Mouse (Mus musculus) 3T3-L1 (cell line): ENCODE data around the gene Ski.

Experiments
- DNase-seq: peaks from one replicate; pipeline ENCODE4 v3.0.0-alpha.2; 2015; ENCODE audit warnings: low read depth, low spot score

Gene Ski

GRCm38 (mm10) chr4:155234371-155235310 lies 12.2 kb upstream of the Ski start:
- peak; percentile 59 for DNase-seq

GRCm38 (mm10) chr4:155233878-155234277 lies 11.5 kb upstream of the Ski start:
- DNase-seq, result peak; percentile 6

DNA sequence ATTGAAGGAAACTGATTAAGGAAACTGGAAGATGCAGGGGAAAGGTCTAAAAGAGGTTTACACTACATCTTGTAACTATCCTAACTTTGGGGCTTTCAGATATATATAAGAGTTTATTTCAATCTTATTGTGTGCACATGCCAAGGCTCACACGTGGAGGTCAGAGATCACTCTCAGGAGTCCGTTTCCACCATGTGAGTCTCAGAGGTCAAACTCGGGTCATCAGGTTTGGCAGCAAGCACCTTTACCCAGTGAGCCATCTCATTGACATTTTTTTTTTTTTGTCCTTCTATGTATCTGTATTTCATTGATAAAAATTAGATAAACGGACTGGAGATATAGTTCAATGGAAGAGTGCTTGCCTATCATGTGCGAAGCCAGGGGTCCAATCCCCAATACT lies 6.1 kb upstream of the Ski start:
- DNase-seq, result no peak

- no peak for DNase-seq
These were observed 5.6 kb upstream of the Ski start for GRCm38 (mm10) chr4:155227986-155228385.

- DNase-seq, result no peak
These were observed 3.5 kb upstream of the Ski start for GRCm38 (mm10) chr4:155225918-155226317.

GRCm38 (mm10) chr4:155223594-155224528 lies 1.5 kb upstream of the Ski start:
- peak; percentile 4 for DNase-seq

- peak; percentile 87 for DNase-seq
These were observed 625 bp upstream of the Ski start for GRCm38 (mm10) chr4:155222841-155223593.

DNA sequence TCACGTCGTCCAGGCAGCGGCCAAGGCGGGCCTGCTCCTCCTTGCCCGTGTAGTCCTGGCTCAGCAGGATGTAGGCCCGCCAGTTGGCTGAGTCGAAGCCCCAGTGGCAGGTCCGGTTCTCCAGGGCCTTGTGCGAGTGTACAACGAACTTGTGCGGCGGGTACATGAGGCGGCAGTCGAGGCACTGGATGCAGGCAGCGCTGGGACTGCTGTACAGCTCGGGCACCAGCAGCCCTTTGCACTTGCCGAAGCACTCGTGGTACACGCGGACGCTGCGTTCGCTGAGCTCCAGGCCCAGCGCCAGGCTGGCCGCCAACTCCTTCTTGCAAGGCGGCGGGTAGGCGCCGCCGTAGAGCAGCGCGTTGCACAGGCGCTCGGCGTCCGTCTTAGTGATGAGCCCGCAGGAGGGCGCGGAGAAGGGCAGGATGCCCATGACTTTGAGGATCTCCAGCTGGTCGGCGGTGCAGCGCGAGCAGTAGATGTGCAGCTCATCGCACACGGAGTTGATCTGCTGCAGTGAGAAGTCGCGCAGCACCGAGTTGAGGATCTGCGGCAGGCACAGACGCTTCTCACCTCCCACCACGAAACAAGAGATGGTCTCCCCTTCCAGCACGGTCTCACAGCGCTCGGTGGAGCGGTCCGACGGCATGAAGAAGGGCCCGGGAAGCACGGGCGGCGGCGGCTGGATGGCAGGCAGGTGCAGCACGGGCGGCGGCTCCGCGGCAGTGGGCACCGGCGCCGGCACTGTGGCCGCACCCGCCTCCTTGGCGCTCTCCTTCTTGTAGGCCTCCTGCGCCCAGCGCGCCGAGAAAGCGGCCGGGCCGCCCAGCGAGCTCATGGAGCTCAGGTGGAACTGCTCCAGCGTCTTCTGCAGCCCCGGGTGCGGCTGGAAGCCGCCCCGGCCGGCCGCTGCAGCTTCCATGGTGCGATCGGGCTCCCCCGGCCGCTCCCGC lies 517 bp downstream of the Ski start:
- DNase-seq, result peak; percentile 71

- DNase-seq, result no peak
These were observed 1.3 kb downstream of the Ski start for GRCm38 (mm10) chr4:155221106-155221505.

DNA sequence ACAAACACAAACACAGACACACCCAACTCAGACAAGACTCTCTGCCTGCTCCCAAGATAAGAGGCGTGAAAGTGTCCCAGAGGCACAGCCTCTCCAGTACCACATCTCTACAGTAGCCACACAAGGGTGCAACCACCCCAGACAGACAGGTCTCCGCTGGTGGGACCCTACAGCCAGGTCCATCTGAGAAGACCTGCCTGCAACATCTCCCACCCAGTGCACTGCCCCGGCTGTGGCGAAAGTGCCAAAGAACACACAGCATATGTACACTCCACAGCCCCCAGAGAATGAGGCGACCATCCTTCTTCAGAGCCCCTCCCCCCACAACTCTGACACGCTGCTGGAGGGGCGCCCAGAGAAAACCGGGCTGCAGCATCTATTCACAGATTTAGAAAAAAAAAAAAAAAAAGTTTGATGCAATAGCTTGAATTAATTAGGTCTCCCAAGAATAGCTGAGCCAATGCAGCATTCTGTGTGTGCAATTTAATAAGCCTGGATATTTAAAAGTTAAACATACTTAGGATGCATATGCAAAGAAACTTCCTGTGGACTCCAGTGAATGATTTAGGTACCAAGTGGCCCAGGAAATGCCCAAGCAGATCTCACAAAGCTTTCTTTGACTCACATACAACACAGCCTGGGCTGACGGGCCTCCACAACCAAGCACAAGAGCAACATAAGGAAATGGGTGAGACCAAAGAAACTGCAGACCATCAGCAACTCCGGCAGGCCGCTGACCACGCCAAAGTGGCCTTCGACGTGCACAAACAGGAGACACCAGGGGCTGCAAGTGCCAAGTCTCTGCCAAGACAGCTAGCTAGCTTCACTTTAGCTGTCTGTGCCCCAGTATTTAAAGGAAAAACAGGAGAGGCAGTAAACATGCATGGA lies 1.9 kb downstream of the Ski start:
- DNase-seq, result peak; percentile 67

GRCm38 (mm10) chr4:155219271-155220212 lies 2.9 kb downstream of the Ski start:
- DNase-seq, result peak; percentile 53

DNA sequence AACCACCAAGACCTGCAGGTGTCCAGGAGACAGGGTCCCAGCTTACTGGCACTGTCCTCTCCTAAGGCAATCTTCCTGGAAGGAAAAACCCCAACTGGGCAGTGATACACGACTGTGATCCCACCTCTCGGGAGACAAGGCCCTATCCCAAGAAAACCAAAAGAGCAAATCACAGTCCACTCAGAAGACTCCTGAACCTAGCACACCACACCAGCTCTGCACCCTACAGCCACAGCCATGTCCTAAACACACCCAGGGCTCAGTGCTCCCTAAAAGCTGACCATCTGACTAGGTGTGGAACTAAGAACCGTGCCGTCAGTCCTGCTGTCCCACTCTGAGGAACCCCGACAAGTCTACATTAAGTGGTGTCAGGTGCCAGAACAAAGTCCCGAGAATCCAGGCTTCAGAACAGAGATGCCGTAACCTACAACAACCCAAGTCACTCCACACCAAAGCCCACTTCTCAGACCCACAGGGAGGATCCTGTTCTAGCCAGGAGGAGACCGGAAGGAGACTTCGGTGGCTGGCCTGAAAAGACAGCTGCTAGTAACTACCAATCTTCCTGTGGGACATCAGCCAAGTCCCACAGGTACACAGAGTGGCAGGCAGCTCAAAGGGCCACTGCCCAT lies 4.2 kb downstream of the Ski start:
- peak; percentile 4 for DNase-seq

DNA sequence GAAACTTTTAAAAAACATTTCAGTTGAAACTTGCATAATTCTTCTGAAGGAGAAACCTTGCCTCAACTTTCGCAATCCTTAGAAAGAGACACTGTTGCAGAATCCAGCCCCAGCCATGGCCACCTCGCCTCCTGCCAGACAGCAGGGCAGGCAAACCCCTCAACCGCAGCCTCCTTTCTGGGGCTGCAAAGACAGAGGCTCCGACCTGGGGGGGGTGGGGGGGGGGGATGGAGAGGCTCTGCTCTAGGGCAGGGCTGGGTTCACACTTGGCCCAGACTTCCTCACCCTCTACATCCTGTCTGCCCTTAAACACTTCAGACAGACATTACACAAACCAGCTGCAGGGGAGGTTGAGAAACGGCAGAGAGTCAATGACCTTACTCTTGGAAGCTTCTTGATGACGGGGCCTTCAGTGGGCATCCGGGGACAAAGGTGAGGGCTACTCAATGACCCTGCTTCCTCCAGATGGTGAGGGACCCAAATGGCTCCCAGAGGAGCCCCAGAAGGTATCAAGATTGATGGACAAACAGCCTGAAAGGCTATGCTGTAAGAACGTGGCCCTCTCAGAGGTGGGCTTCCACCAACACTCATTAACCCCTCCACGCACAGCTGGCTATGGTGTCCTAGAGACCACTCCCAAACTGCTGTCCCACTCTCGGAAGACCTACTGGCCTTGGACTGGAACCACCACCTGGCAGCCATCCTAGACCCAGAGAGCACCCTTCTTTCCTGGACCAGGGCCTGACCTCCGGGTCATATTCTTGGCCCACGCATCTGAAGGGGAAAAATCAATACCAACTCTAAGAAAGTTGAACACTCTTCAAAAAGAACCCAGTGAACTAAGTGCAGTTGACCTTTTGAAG lies 4.9 kb downstream of the Ski start:
- DNase-seq, result peak; percentile 62

GRCm38 (mm10) chr4:155215773-155216630 lies 6.4 kb downstream of the Ski start:
- DNase-seq, result peak; percentile 61

GRCm38 (mm10) chr4:155215203-155215602 lies 7.2 kb downstream of the Ski start:
- no peak for DNase-seq

- DNase-seq, result no peak
These were observed 7.6 kb downstream of the Ski start for GRCm38 (mm10) chr4:155214793-155215192.
